27 mouse cellular contexts compared by ENCODE assay signal in the genomic region with DNA sequence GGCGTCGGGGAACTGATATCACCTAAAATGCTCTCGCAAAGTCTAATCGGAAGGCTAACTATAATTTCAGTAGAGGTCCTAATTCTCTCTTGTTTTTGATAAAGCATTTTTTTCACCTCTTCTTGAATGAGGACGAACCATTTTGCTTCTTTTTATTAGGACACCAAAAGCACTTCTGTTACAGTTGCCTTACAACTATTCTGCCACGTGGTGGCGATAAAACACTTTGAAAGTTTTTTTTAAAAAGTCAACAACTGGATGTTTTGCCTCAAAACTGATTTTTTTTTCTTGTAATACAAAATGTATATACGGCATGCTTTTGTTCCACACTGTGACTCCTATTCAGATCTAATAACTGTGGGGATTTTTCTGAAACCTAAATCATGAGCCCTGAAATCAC. TPM values are rescaled to one million over a fixed set of nuclear protein-coding genes. Genes with fewer than 3 reads are reported as not detected.
DNase-seq lines count a peak whose midpoint lies in the region; ATAC-seq and TF ChIP-seq lines count a peak whose summit lies in the region.
"Not testable (repeated sequence)": the region's sequence is repeated elsewhere in the genome, so short reads cannot be mapped to it uniquely, and the experiment has no call there.
"Had no signal": no experiment of that assay in that cellular context is flagged by ENCODE, and none has a peak within 500 bp of the region (broad histone marks: within the 10 kb centered on the region; RNA-seq: fewer than 3 reads in every experiment).

No protein-coding gene starts in this region.

- not testable (repeated sequence) for TF ChIP-seq POLR2A in brain, embryonic 14.5 days (IDR thresholded peaks at IDR 0.05; ENCODE audit: borderline replicate concordance, extremely low read depth, insufficient read depth, insufficient read length, poor library complexity, severe bottlenecking); heart, adult 2 months (IDR thresholded peaks at IDR 0.05; ENCODE audit: insufficient read depth, low read depth, low read length); limb, embryonic 14.5 days (IDR thresholded peaks at IDR 0.05; ENCODE audit: borderline replicate concordance, extremely low read depth, insufficient read depth, insufficient read length)

- H3K36me3 ChIP-seq in C2C12 (ENCODE audit: control insufficient read depth, insufficient read depth); heart, adult 2 months (ENCODE audit: control insufficient read depth, insufficient read depth, low read length); kidney, postnatal 0 days (ENCODE audit: insufficient read depth, low read length); limb, embryonic 14.5 days (ENCODE audit: control insufficient read depth, insufficient read depth, low read length); midbrain, embryonic 14.5 days (ENCODE audit: control insufficient read depth, insufficient read depth, low read length): not testable (repeated sequence)

- H3K4me2 ChIP-seq in kidney, postnatal 0 days (ENCODE audit: low read length); limb, embryonic 14.5 days (replicated peaks; ENCODE audit: low read depth, low read length, severe bottlenecking); midbrain, embryonic 14.5 days (ENCODE audit: low read length): not testable (repeated sequence)

- not testable (repeated sequence) for H3K27ac ChIP-seq in heart, adult 2 months; kidney, postnatal 0 days; limb, embryonic 14.5 days (replicated peaks; ENCODE audit: low read depth, low read length); midbrain, embryonic 14.5 days (replicated peaks; ENCODE audit: low read depth, low read length)

- intact Hi-C loops in heart, adult 2 months (cut with DNase I) = not testable (repeated sequence)

- DNase-seq in MN1 (ENCODE audit: low spot score) = peak; percentile 22
- DNase-seq in brain, embryonic 14.5 days (ENCODE audit: low read depth) = peak; percentile 5
- DNase-seq in heart, adult 2 months; kidney, postnatal 0 days (ENCODE audit: low spot score): not testable (repeated sequence)
- DNase-seq in limb, embryonic 14.5 days (ENCODE audit: low spot score) = peak; percentile 29
- peak; percentile 15 for DNase-seq in midbrain, embryonic 14.5 days
- peak; percentile 1 for DNase-seq in thymus, postnatal 0 days (ENCODE audit: low spot score)

- not testable (repeated sequence) for H3K9ac ChIP-seq in heart, adult 2 months (ENCODE audit: low read depth, low read length); kidney, postnatal 0 days (ENCODE audit: low read depth, low read length); limb, embryonic 14.5 days (ENCODE audit: low read depth, low read length, severe bottlenecking); midbrain, embryonic 14.5 days (replicated peaks; ENCODE audit: low read length)

- not testable (repeated sequence) for H3K79me2 ChIP-seq in C2C12 (ENCODE audit: control insufficient read depth, insufficient read depth); heart, adult 2 months (replicated peaks; ENCODE audit: control insufficient read depth, insufficient read depth, low read length)

- not testable (repeated sequence) for H3K4me1 ChIP-seq in heart, adult 2 months (ENCODE audit: control insufficient read depth, insufficient read depth, low read length); kidney, postnatal 0 days (replicated peaks; ENCODE audit: insufficient read depth, low read length); limb, embryonic 14.5 days (ENCODE audit: control insufficient read depth, insufficient read depth, low read length); midbrain, embryonic 14.5 days (ENCODE audit: control insufficient read depth, insufficient read depth, low read length)

- H3K27me3 ChIP-seq in C2C12 (ENCODE audit: control insufficient read depth, insufficient read depth, insufficient read length); heart, adult 2 months (ENCODE audit: control insufficient read depth, insufficient read depth, low read length); kidney, postnatal 0 days (ENCODE audit: insufficient read depth, low read length); limb, embryonic 14.5 days (ENCODE audit: control insufficient read depth, insufficient read depth, low read length); midbrain, embryonic 14.5 days (ENCODE audit: control insufficient read depth, insufficient read depth, low read length): not testable (repeated sequence)

- 54% methylated on average over 8 of the region's 8 CpGs for WGBS in heart, adult 2 months
- 62% methylated on average over 8 of the region's 8 CpGs for WGBS in kidney, postnatal 0 days
- 60% methylated on average over 8 of the region's 8 CpGs for WGBS in limb, embryonic 14.5 days
- 63% methylated on average over 8 of the region's 8 CpGs for WGBS in midbrain, embryonic 14.5 days

- H3K4me3 ChIP-seq in C2C12 (ENCODE audit: insufficient read depth, poor library complexity, severe bottlenecking); heart, adult 2 months; kidney, postnatal 0 days (replicated peaks; ENCODE audit: low read depth, low read length); limb, embryonic 14.5 days (replicated peaks; ENCODE audit: low read length); midbrain, embryonic 14.5 days (replicated peaks; ENCODE audit: low read depth, low read length): not testable (repeated sequence)

- H3ac ChIP-seq in C2C12 (ENCODE audit: control insufficient read depth, insufficient read length, low read depth) = not testable (repeated sequence)

- not testable (repeated sequence) for H3K9me3 ChIP-seq in kidney, postnatal 0 days (replicated peaks; ENCODE audit: low read length)
- peaks cover 11% of the 10 kb centered on the region for H3K9me3 ChIP-seq in limb, embryonic 14.5 days (ENCODE audit: control insufficient read depth, low read length)
- peaks cover 31% of the 10 kb centered on the region for H3K9me3 ChIP-seq in midbrain, embryonic 14.5 days (ENCODE audit: control insufficient read depth, low read length)

- ATAC-seq in kidney, postnatal 0 days (replicated peaks; ENCODE audit: low FRiP score, low read depth); limb, embryonic 14.5 days (ENCODE audit: low FRiP score, low read depth); midbrain, embryonic 14.5 days (ENCODE audit: low FRiP score, low TSS enrichment): not testable (repeated sequence)

- not testable (repeated sequence) for TF ChIP-seq CTCF in C2C12 (IDR thresholded peaks at IDR 0.05; ENCODE audit: control insufficient read depth, insufficient read depth, insufficient read length); brain, embryonic 14.5 days (IDR thresholded peaks at IDR 0.05; ENCODE audit: borderline replicate concordance, extremely low read depth, insufficient read depth, insufficient read length)
- TF ChIP-seq CTCF in heart, adult 2 months (IDR thresholded peaks at IDR 0.05) = peak; percentile 37
- peak; percentile 58 for TF ChIP-seq CTCF in kidney, postnatal 0 days (IDR thresholded peaks at IDR 0.05; ENCODE audit: low read depth)

- TF ChIP-seq EP300 in heart, adult 2 months (IDR thresholded peaks at IDR 0.05; ENCODE audit: insufficient read depth, low read depth, low read length) = not testable (repeated sequence)

- not testable (repeated sequence) for H3K79me3 ChIP-seq in C2C12 (ENCODE audit: low read depth)

TF ChIP-seq in C2C12, 6 proteins besides CTCF, POLR2A, EP300 and RAD21:
- peak; percentile 10 for TF ChIP-seq MAX (IDR thresholded peaks at IDR 0.05)
- TF ChIP-seq USF1 (IDR thresholded peaks at IDR 0.05; ENCODE audit: low read depth) = peak; percentile 47

RNA-seq across cellular contexts. Expression of a gene that starts 14.7 kb away (rescaled TPM):
- polyA plus RNA-seq in C2C12 (2012; fragmentation: generic; extraction: Trizol) = 0.18 TPM
- polyA plus RNA-seq in brain, embryonic 14.5 days (2012; rRNA removed) = not detected in 2 replicates
- not detected for total RNA-seq in heart, adult 2 months (2021)
- polyA plus RNA-seq in heart, adult 2 months (2012; rRNA removed) = not detected in 2 replicates
- polyA plus RNA-seq in kidney, postnatal 0 days (2015; fragmentation: Nextera tagmentation; extraction: Ambion mirVana) = not detected in 2 replicates
- not detected in 2 replicates for polyA plus RNA-seq in limb, embryonic 14.5 days (2012; rRNA removed)
- not detected in 2 replicates for polyA plus RNA-seq in limb, embryonic 14.5 days (2014; fragmentation: Nextera tagmentation; extraction: Ambion mirVana)
- not detected in 2 replicates for polyA plus RNA-seq in midbrain, embryonic 14.5 days (2014; fragmentation: Nextera tagmentation; extraction: Ambion mirVana)
- 0.17 and 0.50 TPM in 2 replicates for polyA plus RNA-seq in thymus, postnatal 0 days (2015; fragmentation: Nextera tagmentation; extraction: Ambion mirVana)
- total RNA-seq: adrenal gland, postnatal 14 days; common myeloid progenitor, adult 5-6 weeks; gastrocnemius, postnatal 14 days; granulocyte monocyte progenitor cell, adult 5-6 weeks; heart, postnatal 36 days; layer of hippocampus, adult 18-20 months; layer of hippocampus, postnatal 14 days; left cerebral cortex, adult 8-10 months; left cerebral cortex, postnatal 36 days; monocyte, adult 5-6 weeks had no signal
- polyA plus RNA-seq: embryonic facial prominence, embryonic 11.5 days; forebrain, embryonic 13.5 days; hindbrain, embryonic 12.5 days; kidney, embryonic 14.5 days; liver, embryonic 15.5 days; lung, embryonic 16.5 days; midbrain, embryonic 12.5 days; neural tube, embryonic 14.5 days; stomach, embryonic 15.5 days had no signal
